Mouse (Mus musculus): ENCODE measurements at regions not wholly inside any gene's neighbourhood (a gene's known extent, or its start where the extent isn't known, plus 50 kb on each side); places are given as distances from the start of the nearest gene placed in this dataset.

DNA sequence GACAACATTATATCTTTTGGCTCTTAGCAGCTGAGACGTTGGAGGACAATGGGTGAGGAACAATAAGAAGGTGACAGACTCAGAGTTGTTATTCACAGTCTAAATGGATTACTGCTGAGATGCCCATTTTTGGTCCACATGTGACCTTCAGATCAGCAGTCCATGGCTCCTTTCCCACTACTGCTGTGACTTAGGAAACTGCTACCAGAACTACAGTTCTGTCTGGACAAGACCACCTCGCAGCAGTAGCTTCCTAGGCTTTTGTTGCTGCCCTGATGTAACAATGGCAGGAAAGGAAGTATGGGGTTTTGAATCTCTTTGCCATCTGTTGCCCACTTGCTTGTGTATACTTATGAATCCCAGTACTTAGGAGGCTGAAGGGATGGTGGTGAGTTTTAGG, 135.6 kb upstream of the Pls3 start:
- no peak for DNase-seq (ENCODE audit: low spot score in 2 of 2)

DNA sequence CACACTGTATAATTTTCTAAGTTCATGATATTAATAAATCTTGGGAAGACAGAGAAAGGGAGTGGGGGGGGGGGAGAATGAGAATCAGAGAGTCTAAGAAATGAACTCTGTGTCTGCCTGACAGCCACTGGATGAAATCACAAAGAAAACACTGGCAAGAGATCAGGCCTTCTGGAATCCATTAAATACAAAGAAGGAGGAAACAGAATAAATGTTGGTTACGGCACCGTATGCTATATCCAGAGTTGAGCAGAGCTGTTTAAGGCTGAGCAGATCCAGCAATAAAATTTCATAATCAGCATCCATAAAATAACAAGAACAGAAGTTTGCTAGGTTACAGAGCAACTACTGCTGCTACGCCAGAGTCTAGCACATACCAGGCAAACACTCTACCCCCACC, 103.6 kb upstream of the Pls3 start:
- DNase-seq (ENCODE audit: low spot score in 2 of 2), result no peak

DNA sequence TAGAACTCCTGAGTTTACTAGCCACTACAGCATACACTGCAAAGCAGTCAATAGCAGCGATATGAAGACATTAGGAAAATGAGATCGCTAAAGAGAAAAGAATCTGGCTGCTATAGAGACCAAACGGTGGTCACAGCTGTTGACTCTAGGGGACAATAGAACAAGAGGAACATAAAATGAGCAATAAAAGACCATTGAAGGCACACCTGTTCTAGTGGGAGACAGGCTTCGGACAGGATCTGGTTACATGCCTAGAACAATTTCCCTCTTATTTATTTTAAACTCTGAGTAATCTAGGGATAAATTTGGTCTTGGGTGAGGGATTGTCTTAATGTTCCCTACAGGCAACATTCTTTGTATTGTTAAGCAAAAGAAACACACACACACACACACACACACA, 99.7 kb upstream of the Pls3 start:
- DNase-seq (ENCODE audit: low spot score in 2 of 2), result no peak

DNA sequence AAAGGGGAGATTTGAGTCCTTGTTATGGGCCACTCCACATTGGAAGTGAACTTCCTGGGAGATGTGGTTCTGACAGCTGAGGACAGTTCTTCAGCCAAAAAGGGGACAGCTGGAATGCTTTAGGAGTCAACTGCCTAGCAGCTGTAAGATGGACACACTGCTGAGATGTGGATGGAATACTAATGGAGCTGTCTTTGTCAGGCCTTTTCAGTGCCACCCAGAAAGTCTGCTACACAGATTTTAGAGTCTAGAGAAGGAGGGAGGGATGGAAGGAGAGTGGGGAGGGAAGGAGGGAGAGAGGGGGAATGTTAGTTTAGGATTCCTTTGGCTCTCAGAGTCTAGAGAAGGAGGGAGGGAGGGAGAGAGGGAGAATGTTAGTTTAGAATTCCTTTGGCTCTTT, 74.7 kb upstream of the Pls3 start:
- DNase-seq (ENCODE audit: low spot score in 2 of 2), result no peak

DNA sequence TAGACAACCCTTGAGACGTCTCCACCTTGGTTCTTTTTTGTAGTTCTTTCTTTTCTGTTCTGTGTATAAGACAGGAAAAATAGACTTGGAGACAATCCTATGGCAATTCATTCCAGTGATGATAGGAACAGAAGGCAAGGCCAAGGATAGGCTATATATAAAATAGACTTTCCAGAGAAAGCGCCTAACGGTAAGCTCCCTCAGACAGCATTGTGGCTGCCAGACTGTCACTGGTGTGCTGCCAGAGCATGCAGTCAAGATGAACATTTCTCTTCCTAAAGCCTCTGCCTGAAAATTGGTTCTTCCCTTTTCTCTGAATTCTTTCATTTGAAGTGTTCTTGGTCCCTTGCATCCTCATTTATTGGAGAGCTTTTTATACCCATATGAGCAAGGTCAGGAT, 53.9 kb upstream of the Pls3 start:
- peak in 1 of 2 experiments; percentile 3 for DNase-seq (ENCODE audit: low spot score in 2 of 2)

Measured in frontal cortex, postnatal 14 days (tissue).